Mouse (Mus musculus) retina, postnatal 1 day (tissue): ENCODE measurements around the gene Wdr76.
"Not testable (repeated sequence)": the region's sequence is repeated elsewhere in the genome, so short reads cannot be mapped to it uniquely, and the experiment has no call there.

Experiments
- DNase-seq: peaks from one replicate; pipeline ENCODE4 v3.0.0-alpha.2; 2012

Gene Wdr76

GRCm38 (mm10) chr2:121522006-121522405, 15.5 kb downstream of the Wdr76 start:
- DNase-seq: no peak

DNA sequence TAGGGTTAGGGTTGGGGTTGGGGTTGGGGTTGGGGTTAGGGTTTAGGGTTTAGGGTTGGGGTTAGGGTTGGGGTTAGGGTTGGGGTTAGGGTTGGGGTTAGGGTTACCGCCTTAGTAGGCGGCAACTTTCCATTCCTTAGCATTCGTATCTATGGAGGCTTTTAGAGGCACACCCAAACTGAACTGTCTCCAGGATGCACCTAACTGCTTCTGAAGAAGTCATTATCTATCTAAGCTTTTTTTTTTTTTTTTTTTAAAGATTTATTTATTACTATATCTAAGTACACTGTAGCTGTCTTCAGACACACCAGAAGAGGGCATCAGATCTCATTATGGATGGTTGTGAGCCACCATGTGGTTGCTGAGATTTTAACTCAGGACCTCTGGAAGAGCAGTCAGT, 16.3 kb downstream of the Wdr76 start:
- DNase-seq: not testable (repeated sequence)

GRCm38 (mm10) chr2:121525056-121525455, 18.5 kb downstream of the Wdr76 start:
- no peak for DNase-seq

- no peak for DNase-seq
Measured at GRCm38 (mm10) chr2:121544829-121545228, 38.3 kb downstream of the Wdr76 start.

DNA sequence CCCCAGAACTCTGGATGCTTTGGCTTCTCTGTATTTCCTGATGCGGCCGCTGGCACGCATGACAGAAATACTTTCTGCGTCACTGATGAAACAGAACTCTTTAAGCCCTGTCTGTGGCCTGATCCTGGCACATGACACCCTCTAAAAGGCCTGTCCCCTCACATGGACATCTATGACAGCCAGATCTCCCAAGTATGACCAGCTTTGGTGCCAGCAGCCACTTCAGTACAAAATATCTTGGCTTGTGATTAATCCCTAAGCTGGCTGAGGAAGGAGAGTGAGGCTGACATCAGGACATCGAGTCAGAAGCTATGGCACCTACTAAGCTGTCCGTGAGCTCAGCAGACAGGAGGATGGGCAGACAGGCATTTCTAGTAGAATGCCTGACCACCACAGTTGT, 43.1 kb downstream of the Wdr76 start:
- no peak for DNase-seq

- no peak for DNase-seq
Measured at GRCm38 (mm10) chr2:121551271-121551670, 44.7 kb downstream of the Wdr76 start.

GRCm38 (mm10) chr2:121563117-121563516, 56.6 kb downstream of the Wdr76 start:
- DNase-seq: no peak

- peak; percentile 53 for DNase-seq
Measured at GRCm38 (mm10) chr2:121565911-121566310, 59.4 kb downstream of the Wdr76 start.

- DNase-seq: no peak
Measured at GRCm38 (mm10) chr2:121570049-121570448, 63.5 kb downstream of the Wdr76 start.

GRCm38 (mm10) chr2:121570999-121571655, 64.6 kb downstream of the Wdr76 start:
- no peak for DNase-seq

- DNase-seq: peak; percentile 89
Measured at GRCm38 (mm10) chr2:121571780-121572179, 65.3 kb downstream of the Wdr76 start.

DNA sequence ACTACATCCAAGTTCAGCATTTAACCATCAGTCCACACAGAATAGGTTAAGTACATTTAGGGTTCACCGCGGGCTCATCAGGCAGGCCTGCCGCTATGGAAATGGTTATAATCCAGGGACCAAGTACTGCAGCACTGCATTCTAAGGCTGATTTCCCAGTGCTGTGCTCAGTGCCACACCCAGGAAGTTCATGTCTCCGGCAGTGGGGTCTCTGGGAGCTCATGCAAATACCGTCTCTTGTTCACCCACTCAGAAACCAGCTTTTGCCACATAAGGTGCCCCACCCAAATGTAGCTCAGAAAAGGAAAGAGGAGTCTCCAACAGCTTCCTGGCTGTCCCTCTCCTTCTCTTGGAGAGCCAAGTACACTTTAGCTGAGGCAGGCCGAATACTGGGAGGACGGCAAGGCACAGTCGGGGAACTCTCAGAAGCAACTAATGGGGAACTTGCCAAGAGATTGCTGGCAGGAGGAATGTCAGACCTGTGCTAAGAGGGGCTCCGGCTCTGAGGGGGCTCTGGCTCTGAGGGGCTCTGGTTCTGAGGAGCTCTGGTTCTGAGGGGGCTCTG, 67.6 kb downstream of the Wdr76 start:
- DNase-seq: no peak

GRCm38 (mm10) chr2:121575741-121576201, 69.2 kb downstream of the Wdr76 start:
- no peak for DNase-seq

- no peak for DNase-seq
Measured at GRCm38 (mm10) chr2:121582809-121583376, 76.4 kb downstream of the Wdr76 start.

- peak; percentile 65 for DNase-seq
Measured at GRCm38 (mm10) chr2:121583468-121584116, 77.1 kb downstream of the Wdr76 start.

DNA sequence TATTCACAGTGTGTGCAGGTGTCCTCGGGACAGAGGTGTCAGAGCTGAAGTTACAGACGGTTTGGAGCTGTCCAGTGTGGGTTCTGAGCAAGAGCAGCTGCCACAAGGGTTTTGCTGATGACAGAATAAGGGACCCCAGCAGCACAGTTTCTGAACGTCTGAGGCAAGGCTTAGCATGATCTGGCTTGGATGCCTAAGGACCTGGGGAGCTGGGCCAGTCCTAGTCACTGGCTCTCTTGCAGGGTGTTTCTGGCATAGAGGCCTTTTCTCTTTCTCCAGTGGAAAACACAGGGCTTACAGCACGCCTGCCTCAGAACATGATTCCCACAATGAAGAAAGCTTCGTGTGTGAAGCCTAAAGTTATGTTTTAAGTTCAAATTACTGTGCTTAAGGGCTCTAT, 78.2 kb downstream of the Wdr76 start:
- no peak for DNase-seq

DNA sequence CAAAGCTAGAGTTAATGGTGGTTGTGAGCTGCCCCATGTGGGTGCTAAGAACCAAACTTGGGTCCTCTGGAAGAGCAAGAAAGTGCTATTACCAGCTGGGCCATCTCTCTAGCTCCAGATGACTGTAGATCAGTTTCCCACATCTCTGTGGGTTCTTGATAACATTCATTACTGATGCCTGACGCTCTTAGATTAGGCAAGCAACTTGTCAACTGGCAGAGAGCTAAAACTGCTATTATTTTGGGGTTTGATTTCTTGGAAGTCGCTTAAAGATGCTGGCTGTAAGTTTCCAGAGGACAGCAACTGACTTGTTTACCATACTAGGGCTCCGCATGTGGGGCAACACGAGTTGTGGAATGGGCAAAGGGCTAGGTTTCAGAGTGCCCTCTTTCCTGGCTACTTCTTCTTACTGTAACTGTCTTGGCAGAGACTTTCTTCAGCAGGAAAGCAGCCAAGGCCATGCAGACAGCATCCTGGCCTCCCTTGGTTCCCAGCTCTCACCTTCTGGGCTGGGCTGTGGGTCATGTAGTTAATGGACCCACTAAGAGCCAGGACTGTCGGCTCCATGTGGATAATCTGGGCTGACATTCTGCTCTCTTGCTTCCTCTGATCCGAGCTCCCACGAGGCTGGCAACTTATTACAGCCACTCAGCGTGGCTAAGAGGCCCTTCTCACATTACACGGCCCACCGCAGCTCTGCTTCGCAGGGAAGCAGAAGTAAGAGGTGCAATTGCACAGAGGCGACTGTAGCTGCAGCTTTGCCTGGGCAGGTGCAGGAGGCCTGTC, 81.2 kb downstream of the Wdr76 start:
- DNase-seq: peak; percentile 67

DNA sequence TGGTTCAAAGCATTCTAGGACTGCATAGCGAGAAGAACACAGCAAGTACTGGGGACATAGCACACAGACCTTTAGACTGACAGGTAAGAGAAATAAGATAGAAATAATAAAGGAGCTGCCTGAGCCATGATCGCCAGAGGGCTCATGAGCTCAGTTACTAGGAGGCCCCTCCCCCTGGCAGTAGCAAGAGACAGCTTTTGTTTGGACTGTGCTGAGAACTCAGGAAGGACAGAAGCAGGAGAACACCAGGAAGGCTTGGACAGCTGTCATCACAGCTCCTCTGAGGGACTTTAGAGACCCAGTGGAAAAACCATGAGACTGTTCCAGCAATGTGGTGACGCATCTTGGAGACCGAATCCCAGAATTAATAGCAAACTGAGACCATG, 81.8 kb downstream of the Wdr76 start:
- DNase-seq: peak; percentile 50

GRCm38 (mm10) chr2:121594131-121594530, 87.6 kb downstream of the Wdr76 start:
- DNase-seq: peak; percentile 43
